Mouse (Mus musculus): ENCODE measurements at regions not wholly inside any gene's neighbourhood (a gene's known extent, or its start where the extent isn't known, plus 50 kb on each side); places are given as distances from the start of the nearest gene placed in this dataset.

DNA sequence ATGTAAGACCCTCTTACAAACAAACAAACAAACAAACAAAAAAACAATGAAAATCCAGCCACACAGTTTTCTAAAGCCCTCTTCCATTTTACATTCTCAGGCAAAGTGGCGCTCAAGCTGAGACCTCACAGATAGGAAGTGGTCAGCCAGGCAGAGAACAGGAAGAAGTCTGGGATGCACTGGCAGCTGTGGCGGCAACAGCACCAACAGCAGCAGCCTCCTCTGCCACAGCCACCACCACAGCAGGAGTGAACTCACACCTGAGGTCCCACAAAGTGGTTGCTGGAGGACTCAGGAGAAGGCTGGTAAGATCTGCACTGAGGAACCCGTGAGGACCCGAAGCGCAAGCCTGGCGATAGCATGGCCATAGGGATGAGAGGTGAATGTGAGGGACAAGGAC, 156.3 kb downstream of the Grm4 start:
- no peak for DNase-seq (ENCODE audit: low read depth, low spot score)

DNA sequence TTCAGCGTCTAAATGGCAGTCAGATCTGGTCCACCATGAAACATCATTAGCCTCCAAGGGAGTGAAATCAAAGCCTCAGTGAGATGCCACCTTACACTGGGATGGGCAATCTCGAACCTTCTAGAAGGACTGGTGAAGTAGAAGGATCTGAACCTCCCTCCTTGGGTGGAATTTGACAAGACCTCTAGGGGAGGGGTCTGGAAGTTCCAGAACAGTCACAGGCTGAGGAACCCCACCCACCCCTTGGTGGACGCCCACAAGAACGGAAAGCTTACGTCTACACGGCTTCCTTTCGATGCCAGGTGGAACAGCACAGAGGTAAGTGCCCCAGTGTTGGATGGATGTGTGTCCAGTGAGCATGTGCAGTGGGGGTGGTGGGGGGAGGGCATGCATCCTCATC, 156.9 kb downstream of the Grm4 start:
- DNase-seq (ENCODE audit: low read depth, low spot score): no peak

DNA sequence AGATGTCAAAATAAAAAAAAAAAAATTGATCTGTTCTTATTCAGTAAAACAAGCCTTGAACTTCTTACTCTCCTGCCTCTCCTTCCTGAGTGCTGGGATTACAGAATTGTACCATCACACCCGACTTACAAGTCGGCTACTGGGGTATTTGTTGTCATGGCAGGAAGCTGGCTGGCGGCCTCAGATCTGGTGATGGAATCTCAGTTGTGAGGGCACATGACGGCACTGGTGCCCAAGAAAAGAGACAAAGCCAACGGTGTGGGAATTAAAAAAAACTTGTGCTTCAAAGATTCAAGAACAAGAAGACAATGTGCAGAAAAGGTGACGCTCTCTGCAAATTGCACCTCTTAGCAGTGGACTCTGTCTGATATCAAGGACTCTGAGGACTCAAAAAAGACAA, 157.3 kb downstream of the Grm4 start:
- DNase-seq (ENCODE audit: low read depth, low spot score): no peak

DNA sequence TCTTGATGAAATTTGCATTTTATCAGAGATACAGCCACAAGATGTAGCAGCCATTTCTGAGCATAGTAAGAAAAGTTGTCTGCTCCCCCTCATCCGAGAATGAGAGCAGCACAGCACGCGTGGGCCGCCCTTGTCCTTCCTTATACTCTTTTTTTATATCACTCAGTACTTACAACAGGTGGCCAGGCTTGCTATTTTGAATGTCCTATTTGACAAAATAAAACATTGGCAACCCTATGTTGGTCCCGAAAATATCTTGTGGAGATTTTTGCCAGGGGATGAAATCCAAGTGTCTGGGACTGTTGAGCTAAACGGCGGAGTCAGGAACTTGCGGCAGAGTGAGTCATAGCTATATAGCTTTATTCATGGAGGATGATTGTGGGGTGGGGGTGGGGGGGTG, 158.0 kb upstream of the Lemd2 start:
- no peak for DNase-seq (ENCODE audit: low read depth, low spot score)

DNA sequence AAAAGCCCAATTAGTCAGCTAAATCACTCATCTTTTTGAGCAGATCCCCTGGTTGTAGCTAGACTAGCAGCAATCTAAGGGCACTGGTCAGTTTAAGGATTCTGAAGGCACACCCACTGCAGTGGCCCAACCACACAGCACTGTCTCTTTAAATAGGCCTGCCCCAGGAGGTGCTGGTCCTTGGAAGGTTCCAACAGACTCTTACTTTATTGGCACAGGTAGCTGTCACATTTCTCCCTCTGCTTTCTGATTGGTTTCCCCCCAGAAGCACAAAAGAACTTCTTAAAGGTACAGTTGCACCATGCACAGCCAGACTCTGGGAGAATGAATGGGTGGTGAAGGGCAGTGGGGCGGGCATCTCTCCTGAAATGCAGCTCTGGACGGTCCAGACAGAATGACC, 157.1 kb upstream of the Lemd2 start:
- DNase-seq (ENCODE audit: low read depth, low spot score): peak; percentile 20

DNA sequence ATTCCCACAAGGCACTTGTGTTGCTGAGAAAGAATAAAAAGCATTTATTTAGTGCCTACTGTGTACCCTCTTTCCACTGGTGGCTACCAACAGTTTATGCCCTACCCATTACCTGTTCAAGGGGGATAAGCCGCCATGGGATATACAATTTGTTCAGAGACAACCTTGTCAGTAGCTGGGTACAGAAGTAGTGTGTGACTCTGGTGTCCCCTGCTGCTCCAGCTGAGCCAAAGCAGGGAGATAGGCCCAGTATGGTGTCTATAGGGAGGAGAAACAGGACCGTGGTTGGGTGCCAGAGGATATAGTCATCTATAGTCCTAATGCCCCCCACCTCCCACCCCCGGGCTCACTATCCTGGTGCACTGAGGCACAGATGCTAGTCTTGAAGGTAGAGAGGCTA, 152.6 kb upstream of the Lemd2 start:
- DNase-seq (ENCODE audit: low read depth, low spot score): no peak

DNA sequence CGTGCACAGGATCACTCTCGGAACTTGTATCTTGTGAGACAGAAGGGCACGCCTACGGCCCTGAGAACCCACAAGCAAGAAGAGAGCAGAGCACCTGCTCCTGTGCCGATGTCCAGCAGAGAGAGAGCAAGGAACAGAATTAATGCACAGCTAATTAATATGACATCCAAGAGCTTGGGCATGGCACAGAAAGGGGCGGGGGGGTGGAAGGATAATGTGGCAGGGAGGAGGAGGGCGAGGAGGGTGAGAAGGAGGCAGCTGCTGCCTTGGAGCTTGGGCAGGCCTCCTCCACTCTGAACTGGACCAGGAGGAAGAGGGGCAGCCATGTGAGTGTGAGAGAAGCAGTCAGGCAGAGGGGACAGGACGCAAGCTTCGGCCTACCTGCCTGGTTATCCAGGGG, 151.4 kb upstream of the Lemd2 start:
- no peak for DNase-seq (ENCODE audit: low read depth, low spot score)

DNA sequence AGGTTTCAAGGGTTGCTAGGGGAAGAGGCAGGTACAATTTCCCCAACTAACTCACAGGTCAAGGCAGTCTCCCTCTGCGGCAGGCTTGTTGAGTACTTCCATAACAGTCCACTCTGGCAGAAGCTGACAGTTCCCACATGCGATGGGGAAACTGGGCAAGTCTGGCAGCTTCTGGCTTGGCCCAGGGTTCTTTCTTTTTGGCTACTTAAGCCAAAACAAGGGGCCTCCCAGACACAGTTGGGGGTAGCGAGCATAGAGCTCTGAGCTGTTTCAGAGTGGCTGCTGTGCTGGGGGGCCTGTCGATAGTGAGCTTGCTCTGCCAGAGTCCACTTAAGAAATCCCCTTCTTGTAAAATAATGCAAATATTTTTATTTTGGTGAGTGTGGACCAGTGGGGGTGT, 150.8 kb upstream of the Lemd2 start:
- no peak for DNase-seq (ENCODE audit: low read depth, low spot score)

DNA sequence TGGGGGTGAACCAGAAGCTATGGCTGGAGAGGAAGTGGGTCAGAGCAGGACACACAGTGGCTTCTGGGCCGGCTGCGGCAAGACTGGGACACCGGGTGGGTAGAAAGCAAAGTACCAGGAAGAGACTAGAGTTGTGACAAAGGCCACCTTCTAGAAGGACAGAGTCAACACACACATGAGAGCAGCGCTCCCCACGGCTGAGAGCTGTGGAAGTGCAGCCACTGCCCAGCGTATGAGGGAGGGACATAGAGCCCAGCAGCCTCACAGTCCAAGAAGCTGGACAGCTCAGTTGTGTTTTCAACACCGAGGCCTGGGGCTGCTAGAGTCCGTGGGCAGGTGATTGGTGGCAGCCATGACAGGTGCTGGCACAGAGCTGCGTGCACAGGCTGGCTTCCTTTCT, 145.6 kb upstream of the Lemd2 start:
- DNase-seq (ENCODE audit: low read depth, low spot score): no peak

DNA sequence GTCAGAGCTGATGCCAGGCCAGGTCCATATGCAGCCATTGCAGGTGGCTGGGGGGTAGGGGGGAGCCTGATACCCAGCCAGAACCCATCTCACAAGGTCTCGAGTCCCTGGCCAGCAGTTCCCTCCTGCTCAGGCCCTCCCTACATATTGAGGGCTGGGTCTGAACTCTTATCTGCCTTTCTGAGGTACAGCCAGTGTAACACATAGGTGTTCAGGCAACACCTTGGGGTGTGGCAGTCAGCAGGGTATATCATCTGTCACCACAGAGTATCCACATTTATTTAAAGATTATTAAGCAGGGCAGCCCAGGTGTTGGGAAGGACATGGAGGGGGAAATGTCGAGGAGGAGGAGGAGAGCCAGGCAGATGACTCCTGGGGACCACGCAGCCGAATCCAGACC, 145.2 kb upstream of the Lemd2 start:
- DNase-seq (ENCODE audit: low read depth, low spot score): no peak

DNA sequence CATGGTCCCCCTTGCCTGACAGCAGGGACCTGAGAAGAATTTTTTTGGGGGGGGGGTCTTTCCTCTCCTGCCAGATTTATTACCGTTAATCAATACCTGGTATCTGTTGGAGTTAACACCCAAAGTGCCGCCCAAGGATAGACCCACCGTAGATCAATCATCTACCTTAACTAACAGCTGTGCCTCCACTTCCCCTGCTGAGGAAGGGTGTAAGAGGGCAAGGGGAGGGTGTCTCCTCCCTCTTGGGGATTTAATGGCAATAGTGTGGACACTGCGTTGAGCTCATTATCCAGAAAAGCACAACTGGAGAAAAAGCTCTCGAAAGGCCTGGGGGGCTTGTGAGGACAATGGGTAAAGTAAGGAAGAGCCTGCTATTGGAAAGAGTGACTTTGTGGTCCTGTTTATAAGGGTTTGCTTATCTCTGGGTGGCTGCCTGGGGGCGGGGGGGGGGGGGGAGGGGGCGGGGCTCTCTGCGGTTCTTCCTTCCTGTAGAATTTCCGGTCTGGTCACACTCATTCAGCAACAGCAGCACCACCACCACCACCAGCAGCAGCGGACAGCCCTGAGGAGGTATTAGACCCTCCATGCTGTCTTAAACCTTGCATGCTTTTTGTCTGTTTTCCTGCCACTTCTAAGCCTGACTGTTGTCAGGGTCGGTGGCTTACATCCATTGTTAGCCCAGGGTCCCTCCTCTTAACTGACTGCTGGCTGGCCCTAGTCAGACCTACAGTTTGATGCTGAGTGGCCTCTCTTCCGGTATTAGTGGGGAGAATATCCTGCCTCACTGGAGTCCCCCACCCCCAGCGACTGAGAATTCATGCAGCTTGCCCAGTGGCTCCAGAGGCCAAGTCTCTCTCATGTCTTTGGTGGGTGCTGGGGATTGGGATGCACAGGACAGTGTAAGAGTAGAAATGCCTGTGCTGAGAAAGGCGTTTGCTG, 138.0 kb upstream of the Lemd2 start:
- DNase-seq (ENCODE audit: low read depth, low spot score): no peak

DNA sequence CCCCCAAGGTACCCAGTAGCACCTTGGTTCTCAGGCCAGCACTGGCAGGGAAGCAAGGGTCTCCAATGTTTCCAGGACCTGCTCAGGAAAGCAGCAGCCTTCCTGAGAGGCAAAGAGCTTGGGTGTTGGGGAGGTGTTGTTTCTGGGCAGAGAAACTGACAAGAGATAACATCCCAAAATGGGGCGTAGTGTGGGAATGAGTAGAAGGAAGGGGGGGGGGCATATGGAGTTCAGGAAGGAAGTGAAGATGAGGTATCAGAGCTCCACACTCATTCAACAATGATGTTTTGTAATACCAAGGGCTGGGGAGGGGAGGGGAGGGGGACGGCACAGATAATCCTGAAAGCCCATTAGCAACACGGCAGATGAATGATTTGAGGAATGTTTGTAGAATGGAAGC, 135.6 kb upstream of the Lemd2 start:
- DNase-seq (ENCODE audit: low read depth, low spot score): no peak

DNA sequence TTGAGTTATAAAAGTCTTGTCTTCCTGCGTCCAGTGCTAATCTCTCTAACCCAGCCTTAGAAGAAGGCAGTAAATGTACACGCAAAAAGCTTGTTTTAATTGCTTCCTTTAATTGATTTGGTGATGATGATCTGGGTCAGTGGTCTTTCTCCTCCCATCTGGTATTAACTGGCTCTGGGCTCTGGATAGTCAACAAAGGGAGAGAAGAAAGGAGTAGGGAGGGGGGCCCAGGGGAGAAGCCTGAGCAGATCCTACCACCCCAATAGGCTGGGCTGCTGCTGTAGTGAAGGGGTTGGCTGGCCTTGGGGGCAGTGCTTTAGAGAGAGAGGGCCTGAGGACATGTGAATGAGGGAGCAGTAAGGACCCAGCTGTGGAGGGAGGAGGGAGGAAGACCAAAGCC, 135.0 kb upstream of the Lemd2 start:
- DNase-seq (ENCODE audit: low read depth, low spot score): no peak

DNA sequence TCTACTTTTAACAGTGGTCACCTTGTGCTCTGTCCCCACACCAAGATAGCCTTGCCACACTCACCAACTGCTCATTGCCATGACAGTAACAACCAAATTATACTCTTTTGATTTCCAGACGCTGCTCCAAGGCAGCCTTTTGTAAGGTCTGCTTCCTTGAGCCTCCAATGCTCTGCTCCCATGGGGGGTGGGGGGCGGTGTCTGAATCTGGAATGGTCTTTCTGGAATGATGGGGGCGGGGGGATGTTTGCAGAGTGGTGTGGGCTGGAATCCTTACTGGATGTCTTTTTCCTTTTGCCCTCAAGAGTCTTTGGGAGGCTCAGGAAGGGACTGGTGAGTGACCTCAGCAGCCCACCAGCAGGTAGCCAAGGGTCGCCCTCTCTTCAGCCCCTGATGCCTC, 131.4 kb upstream of the Lemd2 start:
- DNase-seq (ENCODE audit: low read depth, low spot score): no peak

DNA sequence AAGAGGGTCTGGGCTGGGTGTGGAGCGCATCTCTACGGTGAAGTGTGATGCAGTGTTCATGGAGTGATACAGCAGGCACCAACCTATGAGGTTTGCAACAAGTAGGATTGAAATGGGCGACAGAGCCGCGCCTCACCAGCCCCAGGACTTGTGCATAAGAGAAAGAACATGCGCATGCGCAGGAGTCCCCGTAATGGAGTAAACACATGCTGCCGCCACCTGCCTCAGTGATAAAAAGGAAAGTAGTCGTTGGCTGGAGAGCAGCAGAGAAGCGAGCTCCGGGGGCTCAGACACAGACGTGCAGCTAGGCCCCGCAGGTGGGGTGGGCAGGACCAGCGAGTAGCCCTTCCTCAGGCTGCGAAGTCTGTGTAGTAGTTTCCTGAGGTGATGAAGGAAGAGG, 129.3 kb upstream of the Lemd2 start:
- DNase-seq (ENCODE audit: low read depth, low spot score): no peak

DNA sequence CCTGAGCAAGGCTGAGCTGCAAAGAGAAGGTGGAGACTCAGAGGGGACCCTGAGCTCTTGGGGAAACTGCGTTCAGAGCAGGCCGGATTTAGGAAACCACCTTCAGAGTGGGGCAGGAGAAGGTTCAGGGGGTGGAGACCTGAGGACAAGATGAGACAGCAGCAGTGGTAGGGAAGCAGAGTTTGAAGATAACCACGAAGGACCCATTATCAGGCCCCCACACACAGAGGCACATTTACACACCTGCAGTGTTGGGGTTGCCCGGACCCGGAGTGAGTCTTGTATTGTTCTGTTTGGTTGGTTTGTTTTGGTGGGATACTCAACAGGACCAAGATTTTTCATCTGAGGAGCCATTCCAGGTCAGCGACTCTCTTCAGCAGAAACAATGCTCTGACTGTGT, 128.9 kb upstream of the Lemd2 start:
- no peak for DNase-seq (ENCODE audit: low read depth, low spot score)

DNA sequence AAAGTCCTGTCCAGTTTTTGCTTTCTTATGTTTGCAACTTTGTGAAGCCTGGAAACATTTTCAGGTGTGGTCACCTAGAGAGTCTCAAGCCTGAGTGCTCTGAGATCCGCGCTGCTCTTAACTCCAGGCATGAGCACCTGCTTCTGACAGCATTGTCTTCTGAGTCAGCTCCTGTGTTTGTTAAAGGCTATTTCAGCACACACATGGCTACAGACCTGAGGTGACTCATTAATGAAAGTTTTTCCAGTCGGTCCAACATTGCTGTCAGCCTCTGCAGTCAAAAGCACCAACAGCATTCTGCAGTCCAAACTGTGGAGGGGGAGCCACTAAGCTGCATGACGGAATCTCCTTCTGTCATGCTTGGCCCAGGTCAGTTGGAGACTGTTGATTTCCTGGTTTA, 127.8 kb upstream of the Lemd2 start:
- no peak for DNase-seq (ENCODE audit: low read depth, low spot score)

DNA sequence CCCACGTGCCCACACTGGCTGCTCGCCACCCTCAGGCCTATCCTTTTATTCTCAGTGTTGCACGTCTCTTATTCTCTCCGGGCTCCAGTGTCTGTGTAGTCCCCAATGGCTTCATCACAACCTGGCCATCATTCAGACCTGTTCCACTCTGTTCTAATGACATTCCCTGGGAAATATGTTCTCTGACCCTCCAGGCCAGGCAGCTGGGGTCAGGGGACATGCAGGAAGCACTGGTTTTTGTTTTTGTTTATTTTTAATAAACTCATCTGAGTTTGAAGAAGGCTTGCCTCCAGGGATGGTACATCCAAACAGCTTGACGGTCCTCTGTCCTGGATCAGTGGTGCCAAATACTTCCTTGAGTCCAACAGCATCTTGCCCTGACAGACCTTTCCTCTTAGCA, 127.4 kb upstream of the Lemd2 start:
- DNase-seq (ENCODE audit: low read depth, low spot score): no peak

DNA sequence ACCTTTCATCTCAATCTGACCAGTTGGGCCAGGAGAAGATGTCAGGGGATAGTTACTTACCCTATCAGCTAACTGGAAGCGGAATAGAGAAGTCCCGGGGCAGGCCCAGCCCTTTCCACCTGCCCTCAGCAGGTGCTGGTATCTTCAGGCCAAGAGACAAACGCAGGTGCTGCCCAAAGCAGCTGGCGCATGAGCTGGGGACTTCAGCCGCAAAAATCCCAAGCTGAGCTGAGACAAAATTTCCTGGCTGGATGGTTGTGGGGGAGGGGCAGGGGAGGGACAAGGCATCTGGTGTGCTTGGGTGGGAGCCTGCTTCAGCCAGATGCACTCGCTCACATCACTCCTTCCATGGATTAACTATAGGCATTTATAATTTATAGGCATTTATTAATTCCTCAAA, 125.5 kb upstream of the Lemd2 start:
- no peak for DNase-seq (ENCODE audit: low read depth, low spot score)

DNA sequence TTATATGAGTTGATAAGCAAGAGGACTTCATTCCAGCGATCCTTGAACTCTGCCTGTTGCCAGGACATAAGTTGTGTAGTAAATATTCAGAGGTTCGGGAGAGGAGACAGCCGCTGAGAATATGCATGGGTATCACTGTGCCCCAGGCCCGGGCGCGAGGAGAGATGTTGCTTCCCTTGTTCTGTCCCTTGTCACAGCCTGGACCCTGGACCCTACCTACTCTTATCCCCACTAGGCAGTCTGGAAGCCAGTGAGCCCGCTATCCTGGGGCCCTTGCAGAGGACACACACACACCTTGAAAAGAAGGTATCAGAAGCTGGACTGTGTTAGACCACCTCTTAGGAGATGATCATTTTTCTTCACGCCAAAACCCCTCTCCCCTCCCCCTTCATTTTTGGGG, 124.9 kb upstream of the Lemd2 start:
- no peak for DNase-seq (ENCODE audit: low read depth, low spot score)

DNA sequence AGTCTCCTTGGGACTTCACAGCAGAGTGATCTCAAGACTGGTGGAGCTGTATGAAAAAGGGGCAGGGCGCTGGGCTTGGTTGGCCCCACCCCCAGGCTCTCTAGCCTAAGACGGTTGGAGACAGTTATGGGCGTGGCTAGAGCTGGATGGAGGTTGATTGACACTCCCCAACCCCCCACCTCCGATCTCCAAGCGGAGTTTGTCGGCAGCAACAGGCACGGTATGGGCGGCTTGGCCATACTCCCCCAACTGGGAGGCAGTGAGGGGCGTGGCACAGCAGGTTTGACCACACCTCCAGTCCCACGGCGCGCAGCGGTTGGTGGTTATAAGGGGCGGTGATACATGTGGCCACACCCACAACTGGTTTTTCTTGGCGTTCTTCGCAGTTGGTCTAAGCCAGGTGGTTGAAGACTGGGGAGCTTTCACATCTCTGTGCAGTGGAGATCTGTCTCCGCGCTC, 120.8 kb upstream of the Lemd2 start:
- peak; percentile 76 for DNase-seq (ENCODE audit: low read depth, low spot score)

DNA sequence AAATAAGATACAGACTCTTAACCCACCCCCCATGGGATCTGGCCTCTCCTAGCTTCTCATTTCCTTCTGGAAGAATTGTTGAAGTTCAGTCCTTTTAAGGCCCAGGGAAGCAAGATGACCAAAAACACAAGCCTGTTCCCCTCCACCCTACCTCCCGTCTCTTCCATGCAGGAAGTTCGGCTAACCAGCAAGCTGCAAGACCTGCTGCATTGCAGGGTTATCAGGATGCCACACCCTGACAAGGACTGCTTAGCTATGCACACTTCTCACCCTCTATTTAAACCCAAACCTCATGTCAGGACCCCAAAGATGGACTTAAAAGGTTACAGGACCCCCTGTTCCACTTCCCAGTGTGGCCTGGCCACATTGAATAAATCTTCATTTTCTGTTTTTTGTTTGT, 119.2 kb upstream of the Lemd2 start:
- no peak for DNase-seq (ENCODE audit: low read depth, low spot score)

DNA sequence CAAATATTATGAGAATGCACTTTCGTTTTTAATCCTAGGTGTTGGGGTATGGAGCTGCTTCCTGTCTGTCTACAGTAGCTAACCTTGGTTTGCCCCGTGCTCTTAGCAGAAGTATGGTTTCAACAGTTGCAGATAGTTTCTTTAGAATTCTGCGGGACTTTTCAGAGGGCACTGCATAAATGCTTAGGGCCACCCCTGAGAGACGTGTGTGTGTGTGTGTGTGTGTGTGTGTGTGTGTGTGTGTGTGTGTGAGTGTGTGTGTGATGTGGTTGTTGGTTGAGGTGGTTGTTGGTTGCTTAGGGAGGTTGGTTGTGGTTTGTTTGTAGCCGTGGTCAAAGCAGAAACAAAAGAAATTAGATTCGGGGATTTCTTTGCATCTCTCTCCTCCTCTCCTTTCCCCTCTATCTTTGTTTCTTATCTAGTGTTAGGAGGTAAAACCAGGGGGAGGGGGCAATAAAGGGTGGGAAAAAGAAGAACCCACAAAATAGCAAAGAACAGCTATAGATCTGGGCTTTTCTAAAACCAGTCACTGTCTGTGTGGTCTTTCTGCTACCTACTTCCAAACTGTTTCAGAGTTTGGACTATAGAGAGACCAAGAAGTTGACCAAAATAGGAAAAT, 118.7 kb upstream of the Lemd2 start:
- DNase-seq (ENCODE audit: low read depth, low spot score): no peak

Measured in embryo, embryonic 11.5 days (tissue).